Mouse (Mus musculus) midbrain, embryonic 14.5 days (tissue): ENCODE results near the gene Bola2. TPM values are rescaled to one million over a fixed set of nuclear protein-coding genes. Genes with fewer than 3 reads are reported as not detected.
"Not testable (repeated sequence)": the region's sequence is repeated elsewhere in the genome, so short reads cannot be mapped to it uniquely, and the experiment has no call there.

Experiments
- ATAC-seq: fragments of 200-750 bp; cut with Nextera tagmentation; 2 replicates; pipeline ENCODE4 v1.8.0; 2017; ENCODE audit warnings: moderate number of reproducible peaks, moderate library complexity; ENCODE audit not compliant: low FRiP score, low TSS enrichment
- DNase-seq: peaks from one replicate; pipeline ENCODE4 v3.0.0-alpha.2; 2015
- H3K27ac ChIP-seq: fragments of 300-500 bp; sonication (generic); replicated peaks from 2 replicates; pipeline ENCODE4 v1.5.1; 2014; ENCODE audit warnings: mild to moderate bottlenecking, low read depth, low read length, moderate library complexity
- H3K27me3 ChIP-seq: fragments of 300-500 bp; sonication (generic); 2 replicates; pipeline ENCODE4 v1.6.1; 2014; ENCODE audit warnings: low read length, control low read depth, mixed read lengths; ENCODE audit not compliant: control insufficient read depth, insufficient read depth
- H3K36me3 ChIP-seq: fragments of 300-500 bp; sonication (generic); 2 replicates; pipeline ENCODE4 v1.6.1; 2014; ENCODE audit warnings: low read length, control low read depth; ENCODE audit not compliant: control insufficient read depth, insufficient read depth
- H3K4me1 ChIP-seq: fragments of 300-500 bp; sonication (generic); 2 replicates; pipeline ENCODE4 v1.6.1; 2014; ENCODE audit warnings: mild to moderate bottlenecking, antibody characterized with exemption, low read length, control low read depth; ENCODE audit not compliant: control insufficient read depth, insufficient read depth
- H3K4me2 ChIP-seq: fragments of 300-500 bp; sonication (generic); 2 replicates; pipeline ENCODE4 v1.6.1; 2014; ENCODE audit warnings: mild to moderate bottlenecking, low read length, moderate library complexity
- H3K4me3 ChIP-seq: fragments of 300-500 bp; sonication (generic); replicated peaks from 2 replicates; pipeline ENCODE4 v1.5.1; 2014; ENCODE audit warnings: low read depth, low read length
- H3K9ac ChIP-seq: fragments of 300-500 bp; sonication (generic); replicated peaks from 2 replicates; pipeline ENCODE4 v1.6.1; 2014; ENCODE audit warnings: mild to moderate bottlenecking, low read length, moderate library complexity
- H3K9me3 ChIP-seq: fragments of 300-500 bp; sonication (generic); 2 replicates; pipeline ENCODE4 v1.6.1; 2016; ENCODE audit warnings: low read length, control low read depth, mixed read lengths; ENCODE audit not compliant: control insufficient read depth
- WGBS: fragments of 180-500 bp; shearing (Covaris S2); extraction: QIAGEN DNeasy Blood & Tissue Kit; methylation state at CpG from one replicate; pipeline ENCODE4 v1.1.7; 2014; 5-methylcytosine and 5-hydroxymethylcytosine counted together
- polyA plus RNA-seq: library from polyadenylated mRNA; unstranded; fragments of >200 nt; fragmentation: Nextera tagmentation; extraction: Ambion mirVana; gene quantifications from 2 replicates; pipeline ENCODE4 v1.2.1, GENCODE M21; 2014

Gene Bola2
- polyA plus RNA-seq, 1 experiment from 2014 or later, result 128 TPM

- Histone ChIP-seq H3K27ac (no peak overlapping the region), H3K4me3 (no peak overlapping the region), H3K9me3 (no peaks in the 10 kb centered on the region), H3K4me1 (0 out of 2 replicates have a peak, but pooled peaks cover 2% of the 10 kb centered on the region), H3K4me2 (no peak overlapping the region), H3K27me3 (no peaks in the 10 kb centered on the region), H3K36me3 (no peaks in the 10 kb centered on the region), H3K9ac (no peak overlapping the region)
- no peak for ATAC-seq
- WGBS, result 73% methylated on average over 4 of the region's 4 CpGs
- DNase-seq, result no peak
Observed at GRCm38 (mm10) chr7:126710266-126710665, 15.1 kb downstream of the Bola2 start.

DNA sequence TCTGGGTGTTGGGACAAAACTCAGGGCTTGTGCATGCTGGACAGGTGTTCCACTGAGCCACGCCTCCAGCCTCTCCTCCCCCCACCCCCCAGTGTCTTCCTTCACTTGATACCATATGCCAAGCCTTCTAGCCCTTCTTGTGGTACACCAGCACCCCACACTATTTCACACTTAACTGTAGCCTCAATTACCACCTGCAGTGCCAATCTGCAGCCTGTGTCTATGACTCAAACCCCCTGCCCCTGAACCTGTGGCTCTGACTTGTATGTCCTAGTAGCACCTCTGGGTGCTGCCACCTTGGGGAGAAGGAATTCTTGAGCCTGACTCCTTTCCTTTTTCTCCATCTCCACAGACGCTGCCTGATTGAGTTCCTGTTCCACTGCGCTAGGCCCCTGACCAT is 16.7 kb downstream of the Bola2 start:
- Histone ChIP-seq H3K4me2 (no peak overlapping the region), H3K4me1 (no peaks in the 10 kb centered on the region), H3K9ac (no peak overlapping the region), H3K27me3 (no peaks in the 10 kb centered on the region), H3K36me3 (no peaks in the 10 kb centered on the region), H3K9me3 (no peaks in the 10 kb centered on the region), H3K27ac (no peak overlapping the region), H3K4me3 (no peak overlapping the region)
- DNase-seq, result no peak
- ATAC-seq, result no peak
- WGBS, result 78% methylated on average over 3 of the region's 3 CpGs

DNA sequence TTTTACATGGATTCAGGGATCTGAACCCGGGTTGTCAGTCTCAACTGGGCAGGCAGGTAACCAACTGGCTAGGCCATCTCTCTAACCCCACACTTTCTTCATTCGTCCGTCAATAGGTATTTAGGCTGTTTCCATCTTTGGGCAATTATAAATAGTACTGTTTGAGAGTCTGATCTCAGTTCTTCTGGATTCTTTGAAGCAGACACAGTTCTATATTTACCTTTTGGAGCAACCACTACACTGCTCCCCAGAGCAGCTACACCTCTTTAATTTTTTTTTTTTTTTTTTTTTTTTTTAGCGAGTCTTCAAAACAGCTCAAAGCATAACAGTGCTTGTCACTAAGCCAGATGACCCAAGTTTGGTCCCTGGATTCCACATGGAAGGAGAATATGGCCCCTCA is 20.5 kb downstream of the Bola2 start:
- no peaks in the 10 kb centered on the region for H3K9me3 ChIP-seq
- H3K4me1 ChIP-seq, result no peaks in the 10 kb centered on the region
- no peak overlapping the region for H3K4me3 ChIP-seq
- DNase-seq (no peak), ATAC-seq (no peak)
- no peak overlapping the region for H3K4me2 ChIP-seq
- H3K36me3 ChIP-seq, result no peaks in the 10 kb centered on the region
- H3K9ac ChIP-seq, result no peak overlapping the region
- H3K27me3 ChIP-seq, result no peaks in the 10 kb centered on the region
- H3K27ac ChIP-seq, result no peak overlapping the region
- 84% methylated on average over 4 of the region's 4 CpGs for WGBS

- Histone ChIP-seq H3K36me3 (no peaks in the 10 kb centered on the region), H3K4me2 (no peak overlapping the region), H3K4me3 (no peak overlapping the region), H3K27ac (no peak overlapping the region), H3K4me1 (no peaks in the 10 kb centered on the region), H3K27me3 (no peaks in the 10 kb centered on the region), H3K9me3 (no peaks in the 10 kb centered on the region), H3K9ac (no peak overlapping the region)
- no peak for ATAC-seq
- no peak for DNase-seq
- WGBS, result 95% methylated on average over 3 of the region's 3 CpGs
Observed at GRCm38 (mm10) chr7:126717566-126717965, 22.4 kb downstream of the Bola2 start.

GRCm38 (mm10) chr7:126718787-126719337 is 23.7 kb downstream of the Bola2 start:
- no peak overlapping the region for H3K9ac ChIP-seq
- 98% methylated on average over 5 of the region's 5 CpGs for WGBS
- no peak overlapping the region for H3K4me2 ChIP-seq
- no peaks in the 10 kb centered on the region for H3K4me1 ChIP-seq
- no peaks in the 10 kb centered on the region for H3K27me3 ChIP-seq
- no peak overlapping the region for H3K4me3 ChIP-seq
- ATAC-seq, result no peak
- DNase-seq, result no peak
- no peaks in the 10 kb centered on the region for H3K36me3 ChIP-seq
- H3K27ac ChIP-seq, result no peak overlapping the region
- H3K9me3 ChIP-seq, result no peaks in the 10 kb centered on the region

- Histone ChIP-seq H3K36me3 (no peaks in the 10 kb centered on the region), H3K9me3 (no peaks in the 10 kb centered on the region), H3K9ac (no peak overlapping the region), H3K27ac (no peak overlapping the region), H3K27me3 (no peaks in the 10 kb centered on the region), H3K4me1 (no peaks in the 10 kb centered on the region), H3K4me3 (no peak overlapping the region), H3K4me2 (no peak overlapping the region)
- WGBS, result 92% methylated on average over 13 of the region's 13 CpGs
- no peak for ATAC-seq
- DNase-seq, result no peak
Observed at GRCm38 (mm10) chr7:126721635-126722034, 26.4 kb downstream of the Bola2 start.

GRCm38 (mm10) chr7:126725077-126725476 is 29.9 kb downstream of the Bola2 start:
- Histone ChIP-seq H3K27me3 (no peaks in the 10 kb centered on the region), H3K27ac (no peak overlapping the region), H3K9me3 (no peaks in the 10 kb centered on the region), H3K4me3 (no peak overlapping the region), H3K36me3 (no peaks in the 10 kb centered on the region), H3K9ac (no peak overlapping the region), H3K4me2 (no peak overlapping the region), H3K4me1 (no peaks in the 10 kb centered on the region)
- WGBS, result 77% methylated on average over 3 of the region's 3 CpGs
- ATAC-seq (no peak), DNase-seq (no peak)

DNA sequence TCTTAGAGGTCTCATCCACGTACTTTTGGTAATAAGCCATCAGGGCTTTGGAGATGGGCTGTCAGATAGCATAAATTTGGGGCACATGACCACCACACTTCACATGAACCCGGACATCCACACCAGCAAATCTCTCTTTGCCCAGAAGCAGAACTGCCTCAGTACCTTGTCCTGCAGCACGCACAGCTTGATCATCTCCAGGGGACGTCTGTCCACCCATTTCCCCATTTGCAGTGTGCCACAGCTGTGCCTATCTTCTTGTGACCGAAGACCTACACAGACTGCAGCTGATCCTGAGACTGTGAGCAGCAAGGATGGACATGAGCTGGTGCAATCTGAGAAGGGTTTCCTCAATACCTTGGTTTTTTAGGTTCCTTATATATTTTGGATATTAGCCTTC is 30.5 kb downstream of the Bola2 start:
- no peak for DNase-seq
- no peaks in the 10 kb centered on the region for H3K4me1 ChIP-seq
- H3K4me2 ChIP-seq, result no peak overlapping the region
- H3K9me3 ChIP-seq, result no peaks in the 10 kb centered on the region
- H3K27me3 ChIP-seq, result no peaks in the 10 kb centered on the region
- 78% methylated on average over 5 of the region's 5 CpGs for WGBS
- H3K9ac ChIP-seq, result no peak overlapping the region
- H3K27ac ChIP-seq, result no peak overlapping the region
- no peak for ATAC-seq
- no peak overlapping the region for H3K4me3 ChIP-seq
- H3K36me3 ChIP-seq, result no peaks in the 10 kb centered on the region

DNA sequence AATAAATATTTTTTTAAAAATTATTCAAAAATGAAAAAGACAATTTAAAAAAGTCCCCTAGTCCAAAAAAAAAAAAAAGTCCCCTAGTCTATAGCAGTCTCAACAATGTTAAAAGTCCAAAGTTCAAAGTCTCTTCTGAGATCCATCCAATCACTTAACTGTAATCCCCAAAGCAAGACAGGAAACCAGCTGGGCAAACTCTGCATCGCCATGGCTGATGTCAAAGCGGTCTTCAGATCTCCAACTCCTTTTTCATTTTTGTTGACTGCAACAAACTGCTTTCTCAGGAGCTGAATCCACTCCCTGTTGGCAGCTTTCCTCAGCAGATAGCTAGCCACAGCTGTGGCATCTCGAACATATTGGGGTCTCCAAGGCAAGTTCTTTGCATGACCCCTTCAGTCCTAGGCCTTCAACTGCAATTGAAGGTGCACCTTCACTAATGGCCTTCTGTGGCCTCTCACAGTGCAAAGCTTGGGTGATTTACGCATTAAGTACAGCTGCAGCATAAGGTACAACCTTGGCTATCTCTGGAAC is 35.1 kb downstream of the Bola2 start:
- H3K27ac ChIP-seq, H3K4me3 ChIP-seq, H3K27me3 ChIP-seq, H3K9ac ChIP-seq, DNase-seq, H3K4me1 ChIP-seq, H3K4me2 ChIP-seq, H3K36me3 ChIP-seq, ATAC-seq, H3K9me3 ChIP-seq: not testable (repeated sequence)
- WGBS, result 85% methylated on average over 4 of the region's 4 CpGs
